Mouse (Mus musculus) heart, embryonic 13.5 days (tissue): ENCODE results near the gene Ganc. TPM values are rescaled to one million over a fixed set of nuclear protein-coding genes. Genes with fewer than 3 reads are reported as not detected.

ENCODE experiments used
- ATAC-seq: fragments of 200-750 bp; cut with Nextera tagmentation; 2 replicates; pipeline ENCODE4 v1.8.0; 2017; ENCODE audit warnings: moderate TSS enrichment; ENCODE audit not compliant: insufficient number of reproducible peaks, low FRiP score, low TSS enrichment; ENCODE audit errors: extremely low read depth
- H3K27ac ChIP-seq: fragments of 300-500 bp; sonication (generic); replicated peaks from 2 replicates; pipeline ENCODE4 v1.5.1; 2015; ENCODE audit warnings: moderate library complexity, mild to moderate bottlenecking, inconsistent platforms
- H3K27me3 ChIP-seq: fragments of 300-500 bp; sonication (generic); replicated peaks from 2 replicates; pipeline ENCODE4 v1.6.1; 2015; ENCODE audit warnings: mild to moderate bottlenecking, inconsistent platforms
- H3K36me3 ChIP-seq: fragments of 300-500 bp; sonication (generic); 2 replicates; pipeline ENCODE4 v1.6.1; 2015; ENCODE audit warnings: mild to moderate bottlenecking, inconsistent platforms
- H3K4me1 ChIP-seq: fragments of 300-500 bp; sonication (generic); 2 replicates; pipeline ENCODE4 v1.6.1; 2015; ENCODE audit warnings: inconsistent platforms
- H3K4me2 ChIP-seq: fragments of 300-500 bp; sonication (generic); 2 replicates; pipeline ENCODE4 v1.6.1; 2015; ENCODE audit warnings: inconsistent platforms, mild to moderate bottlenecking, moderate library complexity
- H3K4me3 ChIP-seq: fragments of 300-500 bp; sonication (generic); 2 replicates; pipeline ENCODE4 v1.5.1; 2015; ENCODE audit warnings: moderate library complexity, mild to moderate bottlenecking, inconsistent platforms
- H3K9ac ChIP-seq: fragments of 300-500 bp; sonication (generic); 2 replicates; pipeline ENCODE4 v1.6.1; 2015; ENCODE audit warnings: inconsistent platforms, mild to moderate bottlenecking, moderate library complexity
- H3K9me3 ChIP-seq: fragments of 300-500 bp; sonication (generic); 2 replicates; pipeline ENCODE4 v1.6.1; 2016; ENCODE audit warnings: inconsistent platforms
- WGBS: fragments of 180-500 bp; shearing (Covaris S2); methylation state at CpG from one replicate; pipeline ENCODE4 v1.1.7; 2015; ENCODE audit warnings: mixed read lengths; 5-methylcytosine and 5-hydroxymethylcytosine counted together
- polyA plus RNA-seq: library from polyadenylated mRNA; unstranded; fragments of >200 nt; fragmentation: Nextera tagmentation; extraction: Ambion mirVana; gene quantifications from 2 replicates; pipeline ENCODE4 v1.2.1, GENCODE M21; 2015

Ganc gene
- polyA plus RNA-seq, 1 experiment from 2014 or later, result 8.7 TPM

DNA sequence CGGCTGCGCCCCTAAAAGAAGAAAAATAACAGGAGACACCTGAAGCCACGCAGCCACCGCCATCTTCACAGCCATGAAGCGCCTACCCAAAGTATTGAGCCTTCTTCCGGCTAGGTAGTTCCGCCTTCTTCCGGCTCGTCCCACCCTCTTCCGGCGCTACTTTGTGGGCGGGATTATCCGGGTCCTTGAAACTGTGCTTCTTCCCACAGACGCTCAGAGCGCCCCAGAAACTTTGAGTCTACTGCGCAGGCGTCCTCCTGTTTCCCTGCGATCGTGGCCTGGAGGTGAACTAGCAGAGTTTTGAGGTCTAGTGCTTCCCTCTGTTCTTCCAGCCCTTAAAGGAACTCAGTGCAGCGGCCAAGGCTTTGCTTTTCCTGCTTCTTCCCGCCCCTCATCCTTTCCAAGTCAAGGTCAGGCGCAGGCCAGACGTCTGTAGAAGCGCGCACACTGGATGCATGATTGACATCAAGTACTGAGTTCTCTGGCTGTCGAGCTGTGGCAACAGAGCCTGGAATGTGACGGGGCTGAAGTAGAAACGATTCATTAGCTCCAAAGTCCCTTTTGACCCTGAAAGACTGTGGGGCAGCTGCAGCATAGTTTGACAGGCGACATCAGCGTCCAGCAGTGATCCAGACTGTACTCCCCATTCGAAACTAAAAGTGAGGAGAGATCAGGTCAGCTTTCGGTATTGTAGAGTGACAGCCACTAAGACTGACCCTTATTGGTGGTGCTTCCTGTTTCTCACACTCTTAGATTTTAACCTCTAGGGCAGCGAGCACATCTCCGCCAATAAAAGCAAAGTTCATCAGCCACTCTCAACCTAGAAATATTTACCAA is 508 bp downstream of the Ganc start, which contains the start of gene Tmem87a:
Gene Tmem87a, minus strand, starts transcription at position 128 of the 837 bp plus-strand sequence.
- peak within 1 kb of the TSS; percentile 89 for H3K4me3 ChIP-seq
- WGBS, result under 1% methylated on average over 34 of the region's 34 CpGs
- H3K9ac ChIP-seq, result peak within 1 kb of the TSS; percentile 92
- H3K9me3 ChIP-seq, result peaks cover 14% of the 10 kb centered on the region; the same call in 1 of the 2 replicates
- ATAC-seq, result peak; percentile 93
- peaks cover 19% of the 10 kb centered on the region for H3K36me3 ChIP-seq
- no peaks in the 10 kb centered on the region for H3K27me3 ChIP-seq
- H3K4me2 ChIP-seq, result peak within 1 kb of the TSS; percentile 88
- H3K27ac ChIP-seq, result peak within 1 kb of the TSS; percentile 99
- peaks cover 24% of the 10 kb centered on the region for H3K4me1 ChIP-seq

DNA sequence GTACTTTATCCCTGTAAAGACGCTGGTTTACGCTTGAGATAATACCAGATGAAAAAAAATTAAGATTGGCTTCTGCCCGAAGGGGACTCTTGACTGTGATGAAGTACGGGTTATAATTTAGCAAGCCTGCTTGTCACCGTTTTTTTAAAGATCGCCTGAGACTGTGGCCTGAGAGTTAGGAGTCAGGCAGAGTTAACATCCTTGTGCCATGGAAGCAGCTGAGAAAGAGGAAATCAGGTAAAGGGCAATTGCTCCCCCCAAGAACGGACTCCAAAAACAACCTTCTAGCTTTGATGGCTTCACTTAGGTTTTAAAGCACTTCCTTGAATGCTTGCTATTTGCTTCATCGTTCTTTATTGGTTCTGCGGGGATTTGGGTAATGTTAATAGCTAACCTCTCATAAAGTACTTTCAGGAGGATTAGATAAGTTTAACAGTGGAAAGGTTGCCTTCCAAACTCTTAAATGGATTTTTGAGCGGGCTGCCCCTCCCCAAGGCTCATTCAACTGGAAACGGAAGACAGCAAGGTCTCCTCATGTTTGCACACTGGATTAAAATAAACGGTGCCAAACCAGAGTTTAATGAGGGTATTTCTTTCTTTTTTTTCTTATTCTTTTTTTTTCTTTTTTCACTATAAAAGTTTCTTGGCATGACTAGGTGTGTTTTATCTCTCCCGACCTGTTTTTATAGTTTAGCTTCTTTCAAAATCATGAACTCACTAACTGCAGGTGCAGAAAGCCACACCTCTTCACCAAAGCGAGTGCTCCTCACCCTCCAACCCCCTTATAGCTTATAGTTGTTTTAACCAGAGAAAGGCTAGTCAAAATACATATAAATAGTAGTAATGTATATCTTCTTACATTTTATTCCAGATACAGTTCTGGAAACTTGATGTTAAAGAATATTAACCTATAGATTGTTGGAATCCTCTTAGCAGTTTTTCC is 1.4 kb downstream of the Ganc start:
- Histone ChIP-seq H3K4me2 (peak overlapping the region; percentile 88), H3K9me3 (peaks cover 16% of the 10 kb centered on the region; the same call in 1 of the 2 replicates), H3K27ac (peak overlapping the region; percentile 99), H3K27me3 (no peaks in the 10 kb centered on the region), H3K36me3 (peaks cover 21% of the 10 kb centered on the region), H3K9ac (peak overlapping the region; percentile 92), H3K4me1 (peaks cover 24% of the 10 kb centered on the region), H3K4me3 (peak overlapping the region; percentile 89)
- ATAC-seq, result no peak
- 23% methylated on average over 14 of the region's 14 CpGs for WGBS

DNA sequence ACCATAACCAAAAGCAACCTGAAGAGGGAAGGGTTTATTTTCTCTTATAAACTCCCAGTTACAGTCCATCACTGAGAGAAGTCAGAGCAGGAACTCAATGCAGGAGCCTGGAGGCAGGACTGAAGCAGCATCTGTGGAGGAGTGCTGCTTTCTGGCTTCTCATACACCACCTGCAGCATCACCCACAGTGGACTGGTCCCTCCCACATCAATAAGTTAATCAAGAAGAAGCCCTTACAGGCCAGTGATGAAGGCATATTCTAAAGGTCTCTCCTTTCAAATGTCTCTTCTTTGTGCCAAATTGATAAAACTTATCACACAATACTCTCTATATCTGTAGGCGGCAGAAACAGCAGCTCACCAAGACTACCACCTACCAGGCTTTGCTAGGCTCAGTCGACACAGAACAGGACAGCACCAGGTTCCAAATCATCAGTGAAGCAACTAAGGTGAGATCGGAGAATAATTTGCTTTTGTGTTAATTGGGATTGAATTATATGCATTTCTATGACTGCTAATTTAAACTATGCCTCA is 7.5 kb downstream of the Ganc start:
- Histone ChIP-seq H3K4me1 (no peaks in the 10 kb centered on the region), H3K36me3 (peaks cover 41% of the 10 kb centered on the region), H3K9me3 (peaks cover 16% of the 10 kb centered on the region; the same call in 1 of the 2 replicates), H3K27ac (no peak overlapping the region), H3K4me2 (no peak overlapping the region), H3K4me3 (no peak overlapping the region), H3K9ac (no peak overlapping the region), H3K27me3 (no peaks in the 10 kb centered on the region)
- ATAC-seq, result no peak
- WGBS, result 86% methylated on average over 3 of the region's 3 CpGs

DNA sequence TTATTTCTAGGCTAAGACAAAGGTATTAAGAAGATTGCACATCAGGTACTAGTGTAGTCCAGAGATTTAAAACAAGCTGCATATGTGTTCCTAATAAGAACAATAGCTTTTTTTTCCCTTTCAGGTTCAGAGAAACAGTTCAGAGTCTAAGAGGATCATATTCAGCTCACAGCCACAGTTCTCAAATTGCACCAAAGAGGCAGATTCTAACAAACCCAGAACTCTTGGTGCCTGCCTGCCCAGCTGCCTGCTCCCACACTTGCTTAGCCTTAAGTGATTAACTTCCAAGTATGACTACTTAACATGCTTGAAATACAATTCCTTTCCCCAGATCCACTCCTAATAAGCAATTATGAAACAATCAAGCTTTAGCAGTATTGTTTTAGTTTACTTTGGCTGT is 10.4 kb downstream of the Ganc start:
- no peak for ATAC-seq
- H3K27ac ChIP-seq, result no peak overlapping the region
- H3K4me2 ChIP-seq, result no peak overlapping the region
- H3K4me3 ChIP-seq, result no peak overlapping the region
- no peaks in the 10 kb centered on the region for H3K27me3 ChIP-seq
- H3K9ac ChIP-seq, result no peak overlapping the region
- H3K9me3 ChIP-seq, result peaks cover 3% of the 10 kb centered on the region; the same call in 1 of the 2 replicates
- peaks cover 33% of the 10 kb centered on the region for H3K36me3 ChIP-seq
- no peaks in the 10 kb centered on the region for H3K4me1 ChIP-seq

DNA sequence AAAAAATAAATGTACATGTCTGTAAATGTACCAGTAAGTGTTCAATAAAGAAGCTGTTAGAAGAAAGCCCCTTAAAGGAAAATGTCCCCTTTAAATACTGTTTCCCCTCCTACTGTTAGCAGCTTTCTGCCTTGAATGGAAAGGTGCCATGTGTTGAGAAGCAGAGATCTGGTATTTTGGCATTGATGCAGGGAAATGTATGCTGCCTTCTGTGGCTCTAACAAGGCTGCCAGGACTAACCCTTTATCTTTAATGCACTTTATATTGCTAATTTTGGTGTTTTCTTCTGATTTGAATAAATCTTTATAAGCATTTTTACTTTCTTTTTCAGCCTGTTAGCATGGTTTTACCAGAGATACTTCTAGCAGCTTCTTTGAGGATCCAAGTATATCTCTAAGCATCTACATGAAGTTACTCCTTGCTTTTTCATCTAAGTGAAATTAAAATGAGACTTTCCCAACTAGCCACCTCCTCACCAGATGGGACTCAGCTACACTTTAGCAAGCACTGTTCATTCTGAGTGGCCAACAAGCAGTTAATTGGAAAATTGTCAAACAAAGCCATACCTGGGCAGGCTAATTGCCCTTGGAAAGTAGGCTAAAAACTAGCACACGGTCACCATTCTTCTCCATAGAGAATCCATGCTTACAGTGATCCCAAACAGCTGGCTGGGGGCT is 11.2 kb downstream of the Ganc start:
- Histone ChIP-seq H3K9ac (no peak overlapping the region), H3K9me3 (no peaks in the 10 kb centered on the region), H3K4me2 (no peak overlapping the region), H3K36me3 (peaks cover 33% of the 10 kb centered on the region), H3K27ac (no peak overlapping the region), H3K27me3 (no peaks in the 10 kb centered on the region), H3K4me3 (no peak overlapping the region), H3K4me1 (no peaks in the 10 kb centered on the region)
- WGBS, result 49% methylated on average over 1 of the region's 1 CpGs
- ATAC-seq, result no peak

DNA sequence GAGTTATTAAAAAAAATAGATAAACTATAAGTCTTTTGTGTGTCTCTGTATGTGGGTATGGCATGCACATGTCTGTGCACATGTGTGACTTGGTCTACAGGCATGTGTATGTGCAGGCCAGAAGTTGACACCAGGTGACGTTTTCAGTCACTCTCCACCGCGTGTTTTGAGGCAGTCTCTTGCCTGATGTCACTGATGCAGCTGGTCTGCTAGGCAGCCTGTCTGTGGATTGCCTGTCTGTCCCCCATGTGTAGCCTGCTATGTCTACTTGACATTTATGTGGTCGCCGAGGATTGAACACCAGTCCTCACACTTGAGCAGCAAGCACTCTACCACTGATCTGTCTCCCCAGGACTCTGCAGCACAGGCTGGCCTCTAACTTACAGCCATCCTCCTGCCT is 20.7 kb downstream of the Ganc start:
- H3K27me3 ChIP-seq, result no peaks in the 10 kb centered on the region
- no peak overlapping the region for H3K9ac ChIP-seq
- WGBS, result 79% methylated on average over 5 of the region's 5 CpGs
- no peaks in the 10 kb centered on the region for H3K9me3 ChIP-seq
- H3K27ac ChIP-seq, result no peak overlapping the region
- H3K36me3 ChIP-seq, result peaks cover 7% of the 10 kb centered on the region
- no peak overlapping the region for H3K4me2 ChIP-seq
- H3K4me1 ChIP-seq, result no peaks in the 10 kb centered on the region
- no peak for ATAC-seq
- no peak overlapping the region for H3K4me3 ChIP-seq

DNA sequence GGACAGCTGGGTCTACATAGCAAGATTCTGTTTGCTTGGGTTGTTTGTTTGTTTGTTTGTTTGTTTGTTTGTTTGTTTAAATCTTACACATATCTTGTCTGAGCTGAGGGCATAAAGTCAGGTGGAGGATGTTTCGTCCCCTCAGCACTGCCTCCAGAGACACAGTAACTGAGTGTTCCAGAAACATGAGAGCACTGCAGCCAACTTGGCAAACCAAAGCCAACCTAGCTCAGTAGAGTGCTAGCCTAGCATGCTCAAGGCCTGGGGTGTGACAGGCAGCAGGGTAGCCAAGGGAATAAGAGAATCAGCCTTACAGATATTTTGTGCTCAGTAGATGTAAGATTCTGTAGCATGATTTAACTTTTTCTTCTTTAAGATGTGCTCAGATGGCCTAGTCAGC is 40.8 kb downstream of the Ganc start:
- H3K9ac ChIP-seq, result no peak overlapping the region
- H3K4me3 ChIP-seq, result no peak overlapping the region
- no peak overlapping the region for H3K27ac ChIP-seq
- H3K27me3 ChIP-seq, result no peaks in the 10 kb centered on the region
- H3K36me3 ChIP-seq, result no peaks in the 10 kb centered on the region
- no peak overlapping the region for H3K4me2 ChIP-seq
- WGBS, result 85% methylated on average over 1 of the region's 1 CpGs
- no peak for ATAC-seq
- peaks cover 8% of the 10 kb centered on the region; the same call in 1 of the 2 replicates for H3K4me1 ChIP-seq
- H3K9me3 ChIP-seq, result no peaks in the 10 kb centered on the region

DNA sequence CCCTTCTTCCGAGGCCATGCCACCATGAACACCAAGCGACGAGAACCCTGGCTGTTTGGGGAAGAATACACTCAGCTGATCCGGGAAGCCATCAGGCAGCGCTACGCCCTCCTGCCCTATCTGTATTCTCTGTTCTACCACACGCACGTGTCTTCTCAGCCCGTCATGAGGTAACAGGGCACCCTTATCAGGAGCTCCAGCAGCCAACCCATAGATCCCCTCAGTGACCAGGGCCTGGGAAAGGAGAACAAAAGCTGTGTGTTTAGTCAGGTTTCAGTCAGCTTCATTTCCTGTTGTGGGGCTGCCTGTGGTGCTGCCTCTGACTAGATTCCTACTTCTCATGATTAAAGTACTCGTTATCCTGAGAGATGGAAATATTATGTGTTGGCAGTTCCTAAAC is 42.7 kb downstream of the Ganc start:
- ATAC-seq, result no peak
- H3K4me2 ChIP-seq, result peak overlapping the region; percentile 7; the same call in 1 of the 2 replicates
- no peaks in the 10 kb centered on the region for H3K36me3 ChIP-seq
- H3K27me3 ChIP-seq, result no peaks in the 10 kb centered on the region
- WGBS, result 43% methylated on average over 10 of the region's 10 CpGs
- H3K4me1 ChIP-seq, result peaks cover 15% of the 10 kb centered on the region
- H3K27ac ChIP-seq, result no peak overlapping the region
- no peak overlapping the region for H3K4me3 ChIP-seq
- H3K9me3 ChIP-seq, result no peaks in the 10 kb centered on the region
- H3K9ac ChIP-seq, result peak overlapping the region; percentile 34; the same call in 1 of the 2 replicates

DNA sequence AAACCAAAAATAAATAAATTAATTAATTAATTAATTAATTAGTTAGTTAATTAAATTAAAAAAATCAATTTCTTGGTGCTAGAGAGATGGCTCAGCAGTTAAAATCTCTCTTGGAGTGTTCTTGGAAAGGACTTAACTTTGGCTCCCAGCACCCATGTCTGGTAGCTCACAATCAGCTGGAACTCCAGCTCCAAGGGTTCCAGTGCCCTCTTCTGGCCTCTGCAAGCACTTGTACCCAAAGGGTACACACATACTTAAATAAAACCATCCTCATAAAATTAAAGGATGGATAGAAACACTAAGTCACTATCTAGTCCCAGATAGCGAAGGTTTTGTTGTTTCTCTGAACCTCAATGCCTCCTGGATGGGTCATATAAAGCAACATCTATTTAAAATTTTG is 43.6 kb downstream of the Ganc start:
- H3K36me3 ChIP-seq, result no peaks in the 10 kb centered on the region
- H3K9me3 ChIP-seq, result no peaks in the 10 kb centered on the region
- H3K4me2 ChIP-seq, result no peak overlapping the region
- no peak overlapping the region for H3K27ac ChIP-seq
- peaks cover 12% of the 10 kb centered on the region for H3K4me1 ChIP-seq
- ATAC-seq, result no peak
- no peaks in the 10 kb centered on the region for H3K27me3 ChIP-seq
- 91% methylated on average over 1 of the region's 1 CpGs for WGBS
- no peak overlapping the region for H3K9ac ChIP-seq
- H3K4me3 ChIP-seq, result no peak overlapping the region

DNA sequence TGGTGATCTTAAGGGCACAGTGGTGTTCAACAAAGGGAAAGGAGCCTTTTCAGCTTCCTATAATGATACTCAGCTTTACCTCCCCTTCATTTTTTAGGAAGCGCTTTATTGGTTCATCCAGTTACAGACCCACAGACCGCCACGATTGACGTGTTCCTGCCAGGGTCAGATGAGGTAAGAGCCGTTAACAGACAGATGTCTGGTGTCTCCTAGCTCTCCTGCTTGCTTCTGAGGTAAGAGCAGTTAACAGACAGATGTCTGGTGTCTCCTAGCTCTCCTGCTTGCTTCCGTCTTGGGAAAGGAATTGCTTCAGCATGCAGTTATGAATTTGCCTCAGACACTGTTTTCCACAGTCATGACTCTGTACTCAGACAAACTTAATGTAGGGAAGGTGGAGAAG is 47.0 kb downstream of the Ganc start:
- H3K4me1 ChIP-seq, result peaks cover 12% of the 10 kb centered on the region
- no peak overlapping the region; the same call in 1 of the 2 replicates for H3K9ac ChIP-seq
- no peaks in the 10 kb centered on the region for H3K27me3 ChIP-seq
- no peaks in the 10 kb centered on the region for H3K36me3 ChIP-seq
- 43% methylated on average over 6 of the region's 6 CpGs for WGBS
- no peak overlapping the region for H3K4me2 ChIP-seq
- ATAC-seq, result no peak
- no peak overlapping the region for H3K4me3 ChIP-seq
- H3K27ac ChIP-seq, result no peak overlapping the region
- no peaks in the 10 kb centered on the region for H3K9me3 ChIP-seq
